Mouse (Mus musculus): ENCODE results near the gene Frem1. TPM values are rescaled to one million over a fixed set of nuclear protein-coding genes. Genes with fewer than 3 reads are reported as not detected.

Gene Frem1
- total RNA-seq, 2 experiments from 2014 or later: not detected

DNA sequence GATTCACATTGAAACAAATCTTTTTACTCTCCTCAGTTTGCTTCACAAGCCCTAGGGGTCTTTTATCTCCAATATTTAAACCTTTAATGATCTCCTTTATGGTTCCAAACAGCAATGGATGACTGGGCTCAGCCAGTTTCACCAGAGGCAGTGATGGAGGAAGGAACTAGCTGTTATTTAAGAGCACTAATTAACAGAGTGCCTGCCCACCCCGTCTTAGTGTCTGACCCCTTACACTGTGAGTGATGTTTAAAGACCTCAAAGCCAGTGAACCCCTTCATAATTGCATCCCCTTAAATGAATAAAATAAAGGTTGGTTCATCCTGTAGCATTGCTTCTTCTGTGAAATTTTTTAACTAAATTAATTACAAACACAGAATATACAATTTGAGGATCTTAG, 19.4 kb downstream of the Frem1 start:
- no peak for ATAC-seq (replicated peaks; ENCODE audit: low FRiP score, poor library complexity, severe bottlenecking)

DNA sequence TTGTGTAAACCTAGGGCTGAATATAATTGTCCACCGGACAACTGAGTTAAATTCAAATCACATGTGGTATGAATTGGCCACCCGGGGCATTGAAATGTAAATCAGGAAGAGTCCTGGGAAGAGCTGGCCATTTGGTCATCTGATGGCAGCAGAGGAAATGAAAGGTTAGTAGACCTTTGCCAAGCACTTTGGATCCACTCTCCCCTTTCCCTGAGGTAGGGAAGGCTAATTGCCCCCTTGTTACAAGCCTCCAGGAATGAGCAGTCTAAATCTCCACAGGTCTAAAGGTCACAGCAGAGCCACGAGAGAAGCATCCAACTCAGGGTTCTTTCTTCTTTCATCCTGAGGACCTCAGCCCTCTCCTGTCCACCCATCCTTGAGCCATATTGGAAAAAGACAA, 20.5 kb downstream of the Frem1 start:
- ATAC-seq (replicated peaks; ENCODE audit: low FRiP score, poor library complexity, severe bottlenecking): no peak

DNA sequence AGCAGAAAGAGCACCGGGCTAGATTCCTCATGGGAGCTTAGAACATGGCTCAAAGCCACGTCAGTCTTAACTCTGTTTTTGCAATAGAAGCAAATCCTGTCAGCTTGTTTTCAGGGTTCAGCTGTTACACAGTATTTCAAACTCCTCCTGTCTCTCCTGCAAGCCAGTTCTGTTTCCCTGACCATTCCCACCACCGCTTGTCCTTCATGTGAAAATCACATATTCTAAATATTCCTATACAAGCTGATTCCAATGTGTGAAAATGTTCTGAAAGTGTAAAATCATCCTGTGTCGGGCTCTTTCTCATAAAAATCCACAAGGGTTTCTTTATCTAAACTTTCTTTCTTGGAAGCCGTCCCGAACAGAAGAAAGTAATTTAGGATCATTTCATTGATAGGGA, 22.0 kb downstream of the Frem1 start:
- no peak for ATAC-seq (replicated peaks; ENCODE audit: low FRiP score, poor library complexity, severe bottlenecking)

DNA sequence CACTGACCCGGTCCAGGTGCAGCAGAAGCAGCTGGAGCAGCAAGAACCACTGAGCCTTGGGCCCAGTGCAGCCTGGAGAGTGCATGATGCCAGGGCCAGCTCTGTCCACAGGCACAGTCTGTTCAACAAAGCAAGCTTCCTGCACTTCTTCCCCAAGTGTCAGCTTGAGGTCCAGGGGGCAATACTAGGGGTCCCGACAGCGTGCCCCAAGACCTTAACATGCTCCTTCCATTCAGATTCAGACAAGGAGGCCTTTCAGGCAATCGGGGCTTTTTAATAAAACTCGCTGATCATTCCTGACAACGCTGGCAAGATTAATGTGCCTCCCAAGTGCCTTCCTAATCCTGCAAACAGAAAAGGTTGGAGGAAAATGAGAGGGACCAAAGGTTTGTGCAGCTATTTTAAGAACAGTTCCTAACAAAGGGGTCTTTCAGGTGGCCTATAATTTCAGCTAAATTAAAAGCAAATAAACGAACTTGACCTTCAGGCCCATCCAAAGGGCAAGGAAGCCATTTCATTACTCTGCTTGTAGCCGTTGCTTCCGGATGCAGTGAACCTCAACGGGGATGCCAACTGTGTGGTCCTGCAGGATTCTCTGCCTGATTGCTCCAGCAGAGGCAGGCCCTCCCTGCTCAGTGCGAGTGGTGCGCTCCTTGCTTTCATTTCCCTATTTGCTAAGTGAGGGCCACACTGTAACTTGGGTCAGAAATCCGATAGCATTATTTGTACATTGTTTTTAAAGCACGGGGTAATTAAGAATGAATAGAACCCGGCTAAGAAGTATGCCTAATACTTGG, 31.2 kb downstream of the Frem1 start:
- ATAC-seq (replicated peaks; ENCODE audit: low FRiP score, poor library complexity, severe bottlenecking): no peak

DNA sequence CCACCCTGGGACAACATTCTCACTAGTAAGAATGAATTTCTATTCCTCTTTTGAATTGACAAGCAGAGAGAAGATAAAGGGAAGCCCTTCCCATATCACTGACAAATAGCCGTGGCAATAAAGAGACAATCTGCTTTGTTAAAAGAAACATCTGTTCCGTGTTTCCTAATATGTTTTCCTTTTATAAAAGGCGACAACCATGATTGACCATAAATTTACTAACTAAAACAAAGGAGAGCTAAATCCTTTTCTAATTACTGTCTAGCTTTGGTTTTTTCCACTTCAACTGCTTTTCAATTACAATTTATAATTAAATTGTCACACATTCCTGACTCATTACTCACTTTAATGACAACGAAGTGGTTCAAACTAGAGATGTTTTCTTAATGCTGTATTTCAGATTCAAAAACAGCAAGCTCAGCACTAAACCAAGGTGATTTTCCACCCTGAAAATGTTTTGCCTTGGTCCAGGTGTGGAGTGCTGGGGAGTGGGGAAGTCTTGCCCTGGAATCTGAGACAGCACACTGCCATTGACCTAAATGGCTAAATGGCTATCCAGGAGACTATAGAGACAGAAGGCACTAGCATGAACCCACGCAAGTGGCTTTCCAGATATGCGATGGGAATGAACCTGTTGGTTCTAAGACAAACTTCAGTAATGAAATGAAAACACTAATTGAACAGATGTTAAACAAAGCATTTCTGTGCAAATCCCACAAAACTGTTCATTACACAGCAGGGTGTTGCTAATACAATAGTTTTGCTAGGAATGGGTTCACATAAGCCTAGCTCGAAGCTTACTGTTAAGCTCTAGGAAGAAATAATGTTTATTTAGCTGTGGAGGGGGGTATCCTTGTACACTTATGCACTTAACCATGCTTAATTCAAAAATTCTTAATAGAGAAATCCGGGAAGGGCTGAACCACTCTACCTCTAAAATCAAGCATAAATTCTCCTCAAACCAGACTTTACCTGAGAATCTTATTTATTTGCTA, 33.7 kb downstream of the Frem1 start:
- ATAC-seq (replicated peaks; ENCODE audit: low FRiP score, poor library complexity, severe bottlenecking): no peak

DNA sequence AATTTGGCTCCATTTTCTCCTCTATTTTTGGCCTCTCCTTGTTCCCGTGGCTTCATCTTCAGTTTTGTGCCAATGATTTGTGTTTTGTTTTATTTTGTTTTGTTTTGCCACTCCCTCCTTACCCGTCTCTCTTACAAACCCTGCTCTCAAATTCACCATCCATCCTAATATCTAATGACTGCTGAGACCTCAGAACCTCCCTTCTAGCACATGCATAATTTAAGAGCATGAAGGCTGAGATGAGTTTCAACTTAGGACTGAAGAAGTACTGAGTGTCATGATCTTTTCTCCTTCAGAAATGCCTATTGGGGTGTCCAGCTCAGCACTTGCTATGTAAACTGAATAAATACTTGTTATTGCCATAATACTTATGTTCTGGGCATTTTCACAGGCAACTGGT, 37.6 kb downstream of the Frem1 start:
- ATAC-seq (replicated peaks; ENCODE audit: low FRiP score, poor library complexity, severe bottlenecking): no peak

DNA sequence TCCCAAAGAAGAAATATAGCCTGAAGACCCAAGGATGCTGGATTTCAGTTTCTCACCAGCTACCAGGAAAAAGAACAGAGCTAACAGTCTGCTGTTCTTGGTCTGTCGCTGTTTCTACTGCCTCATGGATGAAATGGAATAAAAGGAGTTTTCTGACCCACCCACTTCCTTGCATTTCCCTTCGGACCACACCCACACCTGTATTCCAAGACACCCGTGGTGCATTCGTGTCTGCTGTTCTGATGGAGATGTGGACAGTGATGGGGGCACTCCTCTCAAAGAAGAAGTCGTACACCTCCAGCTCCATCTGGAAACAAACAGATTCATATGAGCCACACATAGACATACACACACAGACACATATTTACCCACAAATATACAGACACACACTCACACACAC, 48.1 kb downstream of the Frem1 start:
- ATAC-seq (replicated peaks; ENCODE audit: low FRiP score, poor library complexity, severe bottlenecking): no peak

DNA sequence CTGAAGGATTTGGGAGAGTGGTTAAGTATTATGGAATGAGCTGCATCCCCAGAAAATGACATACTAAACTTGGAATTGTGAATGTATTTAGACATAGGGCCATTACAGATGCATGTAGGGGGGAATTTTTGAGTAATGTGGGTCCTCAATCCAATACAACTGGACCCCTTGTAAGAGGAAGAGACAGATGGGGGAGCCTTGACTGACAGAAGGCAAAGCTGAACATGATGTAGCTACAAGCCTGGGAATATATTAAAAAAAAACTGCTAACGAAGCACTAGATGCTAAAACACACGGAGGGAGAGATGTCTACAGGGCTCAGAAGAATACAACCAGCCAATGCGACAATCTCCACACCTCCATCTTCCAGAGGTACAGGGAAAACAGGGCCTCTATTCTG, 60.1 kb downstream of the Frem1 start:
- ATAC-seq (replicated peaks; ENCODE audit: low FRiP score, poor library complexity, severe bottlenecking): no peak

DNA sequence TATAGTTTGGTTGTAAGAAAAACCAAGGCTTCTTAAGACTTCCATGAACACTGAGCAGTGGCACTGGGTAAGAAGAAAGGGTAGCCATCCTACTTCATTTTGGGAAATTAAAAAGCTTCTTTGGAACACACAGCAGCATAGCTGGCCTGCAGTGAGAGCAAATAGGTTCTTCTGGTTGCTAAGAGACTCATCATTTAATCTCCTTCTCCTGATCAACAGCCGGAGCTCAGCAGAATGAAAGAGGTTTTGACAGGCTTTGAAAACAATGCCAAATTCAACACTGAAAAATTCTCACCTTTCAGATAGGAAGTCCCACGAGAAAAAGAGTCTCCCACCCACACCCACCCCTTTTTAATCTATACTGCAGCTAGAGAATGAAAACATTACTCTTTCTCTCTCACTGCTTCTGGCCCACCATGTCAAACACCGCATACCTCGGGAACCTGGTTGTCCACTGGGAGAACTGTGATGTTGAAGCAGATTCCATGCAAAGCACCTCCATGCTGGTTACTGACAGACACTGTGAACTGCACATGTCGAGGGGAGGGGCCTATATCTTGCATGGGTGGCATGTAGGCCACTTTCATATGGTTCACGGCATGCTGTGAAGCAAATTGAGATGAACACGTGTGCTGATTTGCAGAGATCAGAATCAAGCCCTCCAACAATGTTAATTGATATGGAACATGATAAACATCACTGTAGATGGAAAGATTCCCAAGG, 61.0 kb downstream of the Frem1 start:
- no peak for ATAC-seq (replicated peaks; ENCODE audit: low FRiP score, poor library complexity, severe bottlenecking)

DNA sequence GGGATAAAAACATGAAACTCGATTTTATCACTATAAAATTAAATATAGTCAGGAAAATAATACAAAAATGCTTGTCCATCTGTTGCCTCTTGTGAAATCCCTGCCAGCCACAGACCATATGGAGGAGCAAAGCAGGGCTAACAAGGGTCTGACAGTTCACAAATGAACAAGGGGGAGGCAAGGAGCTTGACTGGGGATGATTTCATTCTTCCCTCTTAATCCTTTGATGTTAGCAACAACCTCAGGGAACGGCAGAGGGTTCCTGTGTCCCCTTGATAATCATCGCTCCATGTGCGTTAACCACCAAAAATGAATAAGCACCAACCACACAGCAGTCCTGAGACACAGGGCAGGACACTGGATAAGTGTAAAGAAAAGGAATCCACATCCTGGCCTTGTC, 79.8 kb downstream of the Frem1 start:
- no peak for ATAC-seq (replicated peaks; ENCODE audit: low FRiP score, poor library complexity, severe bottlenecking)

DNA sequence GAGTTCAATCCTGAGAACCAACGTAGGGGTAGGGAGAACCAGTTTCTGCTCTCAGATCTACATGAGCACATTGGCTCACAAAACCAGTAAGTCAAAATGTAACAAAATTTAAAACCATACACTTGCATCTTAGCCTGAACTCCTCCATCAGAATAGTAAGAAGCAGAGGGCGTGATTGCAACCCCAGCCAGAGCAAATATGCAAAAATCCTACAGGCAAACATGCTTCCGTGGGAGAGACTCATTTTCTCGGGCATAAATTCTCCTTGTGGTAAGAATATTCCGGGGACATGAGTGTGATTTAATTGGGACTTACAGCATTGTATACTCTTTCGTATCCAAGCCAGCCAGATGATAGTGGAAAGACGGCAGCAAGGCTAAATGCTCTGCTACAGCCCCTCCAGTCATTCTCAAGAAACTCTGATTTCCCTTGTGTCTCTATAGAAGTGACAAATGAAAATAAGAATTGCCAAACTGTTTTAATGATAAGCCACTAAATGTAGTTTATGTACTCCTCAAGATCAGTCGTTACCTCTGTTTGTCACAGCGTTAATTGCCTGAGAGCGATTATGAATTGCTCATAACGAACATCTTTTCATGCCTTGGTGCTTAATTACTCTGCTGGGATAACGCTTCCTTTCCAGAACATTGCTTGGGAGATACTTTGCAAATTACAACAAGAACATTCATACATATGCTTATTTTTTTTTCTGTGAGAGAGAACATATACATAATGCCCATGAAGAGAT, 81.1 kb downstream of the Frem1 start:
- no peak for ATAC-seq (replicated peaks; ENCODE audit: low FRiP score, poor library complexity, severe bottlenecking)

DNA sequence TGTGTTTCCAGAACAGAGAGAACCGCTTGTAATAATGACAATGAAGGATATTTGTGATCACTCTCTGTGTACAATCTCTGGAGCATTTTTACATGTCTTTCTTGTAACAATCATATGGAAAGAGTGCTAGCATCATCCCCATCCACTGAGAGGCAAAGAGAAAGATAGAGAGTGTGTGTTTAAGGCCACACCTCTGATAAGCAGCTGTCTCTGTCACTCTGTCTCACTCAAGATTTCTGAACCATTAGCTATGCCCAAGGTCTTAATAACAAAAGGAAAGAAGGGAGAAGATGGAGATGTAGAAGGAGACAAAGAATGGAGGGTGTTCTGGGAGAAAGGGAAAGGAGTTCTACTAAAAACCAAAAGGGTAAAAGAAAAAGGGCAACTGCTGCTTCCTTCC, 91.1 kb downstream of the Frem1 start:
- no peak for ATAC-seq (replicated peaks; ENCODE audit: low FRiP score, poor library complexity, severe bottlenecking)

DNA sequence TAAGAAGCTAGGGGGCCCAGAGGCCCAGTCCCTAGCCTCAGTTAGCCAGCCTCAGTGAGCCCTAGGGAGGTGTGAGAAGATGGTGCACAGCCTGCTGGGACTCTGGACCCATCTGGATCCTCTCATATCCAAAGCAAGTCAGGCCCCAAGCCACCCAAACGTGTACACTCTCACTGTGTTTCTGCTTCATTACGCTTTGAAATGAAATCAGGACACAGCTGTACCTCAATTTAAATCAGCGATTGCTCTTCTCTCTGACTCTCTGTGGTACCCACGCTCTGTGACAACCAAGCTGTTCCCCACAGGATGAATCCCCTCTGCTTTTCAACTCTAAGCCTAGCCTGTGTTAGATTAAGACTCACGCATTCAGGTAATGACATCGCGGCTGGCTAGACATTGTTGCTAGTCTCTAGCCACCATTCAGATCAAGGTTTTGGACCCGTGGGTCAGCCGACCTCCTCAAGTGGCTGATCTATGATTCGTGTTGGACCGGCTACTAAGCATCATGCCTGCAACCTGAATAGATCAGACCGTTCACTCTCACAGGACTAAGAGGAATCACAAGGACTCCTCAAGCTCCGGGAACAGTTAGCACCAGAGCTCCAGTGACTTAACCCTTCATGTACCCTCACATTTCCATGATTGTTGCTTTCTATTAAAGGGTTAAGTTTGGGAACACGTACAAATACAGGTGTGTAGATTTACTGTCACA, 94.2 kb downstream of the Frem1 start:
- ATAC-seq (replicated peaks; ENCODE audit: low FRiP score, poor library complexity, severe bottlenecking): no peak

DNA sequence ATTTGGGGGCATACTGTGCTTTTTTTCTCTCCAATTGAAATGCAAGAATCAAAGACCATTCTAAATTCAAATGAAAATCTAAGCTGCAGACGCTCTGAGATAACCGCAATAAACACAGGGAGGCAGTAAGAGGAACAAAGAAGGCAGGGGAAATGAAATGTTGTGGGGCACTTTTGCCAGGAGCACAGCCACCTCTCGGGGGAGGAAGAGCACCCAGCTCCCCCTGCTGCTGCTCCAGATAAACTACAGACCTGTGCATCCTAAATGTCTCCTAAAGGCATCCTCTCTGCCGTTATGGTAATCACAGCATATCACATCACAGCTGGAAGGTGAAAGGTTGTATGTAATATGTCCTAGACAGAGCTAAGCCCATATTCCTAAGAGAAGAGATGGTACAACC, 98.1 kb downstream of the Frem1 start:
- no peak for ATAC-seq (replicated peaks; ENCODE audit: low FRiP score, poor library complexity, severe bottlenecking)

DNA sequence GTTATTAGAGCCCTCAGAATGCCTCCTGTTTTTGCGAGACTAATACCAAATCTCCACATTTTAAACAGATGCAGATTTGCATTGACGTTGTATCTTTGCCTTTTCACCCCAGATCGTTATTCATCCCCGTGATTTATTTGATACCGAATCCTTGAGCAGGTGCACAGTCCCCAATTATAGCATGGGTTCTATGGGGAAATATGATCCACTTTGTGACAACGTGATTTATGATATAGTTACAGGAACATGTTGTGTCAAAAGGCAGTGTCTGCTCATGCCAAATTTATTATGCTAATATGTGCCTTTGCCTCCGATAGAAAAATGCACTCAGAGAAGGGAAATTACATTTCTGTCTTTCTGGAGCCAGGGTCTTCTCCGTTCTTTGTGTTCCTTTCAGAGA, 102.6 kb downstream of the Frem1 start:
- no peak for ATAC-seq (replicated peaks; ENCODE audit: low FRiP score, poor library complexity, severe bottlenecking)

DNA sequence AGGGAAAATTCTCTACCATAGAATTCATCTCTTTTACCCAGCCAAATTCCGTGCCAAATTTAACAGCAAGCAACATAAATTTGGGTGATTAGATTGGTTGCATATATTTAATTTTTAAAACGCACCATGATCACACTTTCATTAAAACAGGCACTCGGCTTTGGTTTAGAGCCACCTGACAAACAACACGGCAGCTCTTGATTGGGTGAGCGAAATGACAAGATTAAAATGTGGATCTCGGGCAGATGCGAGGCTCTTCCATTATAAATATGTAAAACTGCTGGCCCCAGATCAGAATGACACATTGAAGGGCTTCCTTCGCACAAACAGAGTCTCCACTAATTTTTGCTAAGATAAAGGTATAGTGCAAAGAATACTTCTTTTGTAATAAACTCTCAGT, 105.4 kb downstream of the Frem1 start:
- ATAC-seq (replicated peaks; ENCODE audit: low FRiP score, poor library complexity, severe bottlenecking): no peak

DNA sequence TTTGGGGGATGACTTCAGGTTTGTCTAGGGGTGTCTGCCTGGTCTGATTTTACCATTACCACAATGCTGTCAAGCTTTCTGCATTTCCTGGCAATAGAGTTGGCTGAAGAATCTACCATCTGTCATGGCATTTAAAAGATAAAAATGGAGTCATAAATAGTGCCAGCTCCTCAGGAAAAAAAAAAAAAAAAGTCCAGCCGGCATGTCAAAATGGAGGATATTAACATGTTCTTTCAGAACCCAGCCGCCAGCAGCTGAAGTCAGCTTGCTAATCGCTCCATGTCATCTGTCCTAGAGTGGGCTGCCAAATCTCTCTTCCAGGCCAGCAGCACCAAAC, 105.9 kb downstream of the Frem1 start:
- no peak for ATAC-seq (replicated peaks; ENCODE audit: low FRiP score, poor library complexity, severe bottlenecking)

DNA sequence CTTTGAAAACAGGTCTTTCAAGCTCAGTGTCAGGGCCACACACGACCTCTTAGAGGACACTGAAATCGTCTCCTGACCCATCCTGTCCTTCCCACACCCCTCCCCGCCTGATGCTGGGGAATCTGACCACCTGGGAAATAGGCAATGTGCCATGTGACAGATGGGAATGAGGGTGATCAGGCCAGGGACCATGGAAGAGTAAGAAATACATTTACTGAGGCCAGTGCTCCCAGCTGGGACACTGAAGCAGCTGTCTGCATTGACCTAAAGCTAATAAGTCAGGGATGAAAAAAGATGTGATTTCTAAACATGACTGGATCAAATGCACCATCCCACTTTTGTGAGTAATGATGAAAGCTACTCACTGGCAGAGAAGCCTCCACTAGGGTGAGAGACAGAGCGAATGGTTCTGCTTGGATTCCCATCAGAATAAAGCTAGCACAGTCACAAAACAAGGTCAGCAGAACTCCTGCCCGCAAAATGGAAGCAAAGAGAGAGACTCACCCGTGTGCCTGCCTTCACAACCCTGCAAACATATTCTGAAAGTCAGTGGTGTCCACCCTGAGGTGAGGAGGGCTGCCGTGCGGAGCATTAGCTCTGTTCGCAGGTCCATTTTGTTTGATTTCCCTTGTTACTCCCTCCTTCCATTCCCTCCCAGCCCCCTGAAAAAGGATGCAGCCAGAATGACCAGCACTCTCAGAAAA, 106.4 kb downstream of the Frem1 start:
- ATAC-seq (replicated peaks; ENCODE audit: low FRiP score, poor library complexity, severe bottlenecking): no peak

DNA sequence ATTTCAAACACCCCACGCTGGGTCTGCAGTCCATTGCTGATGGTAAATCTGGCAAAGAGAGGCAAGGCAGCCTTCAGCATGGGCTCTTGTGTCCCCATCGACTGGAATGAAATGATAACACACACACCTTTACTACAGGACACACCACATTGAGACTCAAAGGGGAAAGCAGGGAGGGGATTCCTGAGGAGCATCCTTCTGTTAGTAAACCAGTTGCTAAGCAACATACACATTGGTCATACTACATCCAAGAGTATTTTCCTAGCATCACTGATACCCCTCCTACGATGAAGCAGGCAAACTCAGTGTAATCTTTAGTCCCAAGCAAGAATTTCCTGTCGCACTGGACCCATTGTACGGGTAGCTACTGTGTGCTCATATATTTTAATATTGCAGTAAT, 111.5 kb downstream of the Frem1 start:
- ATAC-seq (replicated peaks; ENCODE audit: low FRiP score, poor library complexity, severe bottlenecking): no peak

Data from erythroblast, adult 5-6 weeks (primary cell).